Mouse (Mus musculus) liver, adult (tissue): ENCODE data around the gene Gata5.

ENCODE experiments used
- GATA4 ChIP-seq: IDR thresholded peaks from 2 replicates; pipeline ENCODE4 v1.6.1; 2014; ENCODE audit warnings: mild to moderate bottlenecking, low read length; ENCODE audit not compliant: insufficient replicate concordance

Gene Gata5

GRCm38 (mm10) chr2:180334551-180334986, at the start of gene Gata5:
Gene Gata5, minus strand, starts transcription at chr2:180334699.
- TF ChIP-seq GATA4, result no peak

DNA sequence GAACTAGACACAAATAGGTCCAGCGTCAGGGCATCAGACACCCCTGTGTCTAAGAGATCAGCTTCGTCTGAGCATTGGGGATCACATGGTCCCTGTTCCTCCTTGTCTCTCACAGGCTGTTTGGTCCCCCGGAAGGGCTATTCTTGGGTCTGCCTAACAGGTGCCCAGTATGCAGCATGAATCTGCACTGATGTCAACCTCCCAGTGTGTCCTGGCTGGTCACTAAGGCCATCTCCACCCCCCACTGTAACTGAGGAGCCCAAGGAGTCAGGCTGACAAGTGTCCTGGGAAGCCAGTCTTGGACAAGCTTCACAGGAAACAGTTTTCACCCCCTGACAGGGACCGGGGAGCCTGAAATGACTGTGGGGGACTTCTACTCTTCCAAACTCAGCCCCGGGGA, 42.2 kb upstream of the Gata5 start:
- TF ChIP-seq GATA4, result no peak

- no peak for TF ChIP-seq GATA4
These were observed 38.8 kb upstream of the Gata5 start for GRCm38 (mm10) chr2:180373256-180373655.

DNA sequence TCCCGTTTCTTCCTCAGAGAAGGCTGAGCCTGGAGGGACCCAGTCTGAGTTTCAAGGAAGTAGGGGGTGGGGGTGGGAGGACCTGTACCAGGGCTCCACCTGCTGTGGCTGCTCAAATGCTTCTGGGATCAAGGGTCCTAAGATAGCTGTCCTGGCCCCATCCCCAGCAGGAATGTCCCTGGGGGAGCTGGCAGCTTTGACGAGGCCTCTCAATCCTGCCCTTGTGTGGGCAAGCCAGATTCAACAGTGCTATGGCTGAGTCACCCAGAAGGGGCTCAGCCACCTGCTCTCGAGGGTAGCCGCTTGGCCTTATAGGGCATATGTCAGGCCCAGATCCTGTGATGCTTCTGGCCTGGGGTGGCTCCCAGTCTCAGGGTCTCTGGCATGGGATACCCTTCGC, 33.9 kb upstream of the Gata5 start:
- TF ChIP-seq GATA4, result no peak

DNA sequence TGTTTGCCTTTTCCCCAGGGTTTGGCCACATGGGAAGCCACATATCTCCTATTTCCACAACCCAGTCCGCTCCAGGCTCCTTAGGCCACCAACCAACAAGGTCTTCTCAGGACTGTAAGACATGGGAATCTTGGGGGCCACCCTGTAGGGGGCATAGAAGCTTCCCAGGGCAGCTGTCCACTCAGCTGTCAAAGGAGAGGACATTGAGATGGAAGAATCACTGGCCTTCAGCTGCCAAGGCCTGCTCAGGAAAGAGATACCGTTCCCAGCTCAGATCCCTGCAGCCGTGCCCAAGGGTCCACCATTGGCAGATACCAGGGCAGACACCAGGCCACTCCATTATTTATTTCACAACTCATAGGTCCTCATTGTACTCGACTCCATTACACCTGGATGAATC, 32.9 kb upstream of the Gata5 start:
- TF ChIP-seq GATA4, result no peak

GRCm38 (mm10) chr2:180363434-180363720, 28.9 kb upstream of the Gata5 start:
- no peak for TF ChIP-seq GATA4

GRCm38 (mm10) chr2:180362585-180363433, 28.3 kb upstream of the Gata5 start:
- TF ChIP-seq GATA4, result no peak

- no peak for TF ChIP-seq GATA4
These were observed 24.6 kb upstream of the Gata5 start for GRCm38 (mm10) chr2:180359062-180359461.

DNA sequence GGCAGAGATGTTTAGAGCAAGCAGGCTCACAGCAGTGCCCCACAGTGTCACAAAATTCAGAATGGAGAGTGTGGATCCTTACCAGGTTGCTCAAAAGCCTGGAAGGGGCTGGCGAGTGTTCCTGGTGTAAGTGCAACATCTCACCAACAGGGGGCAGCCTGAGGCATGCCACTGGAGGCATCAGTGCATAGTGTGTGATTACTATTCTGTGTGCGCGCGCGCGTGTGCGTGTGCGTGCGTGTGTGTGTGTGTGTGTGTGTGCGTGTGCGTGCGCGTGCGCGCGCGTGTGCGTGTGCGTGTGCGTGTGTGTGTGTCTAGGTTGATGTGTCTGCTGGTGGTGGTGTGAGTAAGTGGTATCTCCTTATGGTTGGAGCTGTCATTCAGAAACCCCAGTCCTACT, 18.8 kb upstream of the Gata5 start:
- TF ChIP-seq GATA4, result no peak

DNA sequence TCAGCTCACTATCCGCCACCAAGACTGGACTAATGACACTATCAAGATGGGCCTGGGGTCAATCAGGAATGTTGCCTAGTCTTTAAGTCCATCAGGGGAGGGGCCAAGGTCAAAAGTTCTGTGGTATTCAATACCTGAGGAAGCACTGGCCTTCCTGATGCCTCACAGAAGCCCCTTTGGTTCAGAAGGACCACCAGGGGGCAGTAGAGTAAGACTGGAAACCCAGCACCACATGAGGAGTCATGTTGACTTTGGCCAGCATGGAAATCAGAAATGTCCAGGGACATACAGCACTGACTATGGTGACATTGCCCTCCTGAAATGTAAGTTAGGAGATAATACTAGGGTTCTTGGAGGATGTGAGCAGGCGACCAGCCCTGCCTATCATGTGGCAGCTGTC, 16.2 kb upstream of the Gata5 start:
- no peak for TF ChIP-seq GATA4

- TF ChIP-seq GATA4, result no peak
These were observed 12.5 kb upstream of the Gata5 start for GRCm38 (mm10) chr2:180346820-180347497.

DNA sequence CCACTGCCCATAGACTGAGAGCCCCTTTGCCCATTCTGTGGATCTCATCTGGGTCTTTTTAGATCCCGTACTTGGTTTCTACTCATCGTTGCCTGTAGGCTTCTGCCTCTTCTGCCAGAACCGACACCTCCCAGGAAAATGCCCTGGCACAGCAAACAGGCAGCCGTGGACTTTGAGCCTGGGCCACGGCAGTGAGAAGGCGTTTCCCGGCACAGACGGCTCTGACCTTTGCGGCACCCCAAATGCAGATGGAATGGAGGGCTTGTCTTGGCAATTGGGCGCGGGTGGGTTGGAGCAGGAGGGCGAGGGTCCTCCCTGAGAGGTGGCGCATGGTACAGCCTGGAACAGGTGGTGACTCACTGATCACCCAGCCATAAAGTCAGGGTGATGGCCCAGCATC, 8.6 kb upstream of the Gata5 start:
- no peak for TF ChIP-seq GATA4

DNA sequence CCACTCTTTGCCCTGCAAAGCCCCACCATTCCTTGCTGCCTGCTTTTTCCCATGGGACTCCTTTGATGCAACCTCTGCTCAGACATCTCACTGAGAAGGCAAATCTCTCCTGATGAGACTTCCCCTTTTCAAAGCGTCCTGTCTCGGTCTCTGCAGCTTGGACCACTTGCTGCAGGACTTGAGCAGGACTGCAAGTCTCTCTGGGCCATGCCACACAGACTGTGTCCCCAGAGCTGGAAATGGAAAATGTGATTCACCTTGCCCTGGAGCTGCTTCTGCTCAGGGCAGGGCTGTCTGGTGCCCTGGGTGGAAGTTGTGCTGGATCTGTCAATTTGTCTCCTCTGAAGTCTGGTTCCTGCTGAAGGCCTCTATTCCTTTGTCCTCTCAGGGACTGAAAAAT, 7.7 kb upstream of the Gata5 start:
- TF ChIP-seq GATA4, result no peak

- no peak for TF ChIP-seq GATA4
These were observed 6.7 kb upstream of the Gata5 start for GRCm38 (mm10) chr2:180341229-180341628.

- TF ChIP-seq GATA4, result no peak
These were observed 5.4 kb upstream of the Gata5 start for GRCm38 (mm10) chr2:180339886-180340285.

GRCm38 (mm10) chr2:180333778-180334550, 535 bp downstream of the Gata5 start:
- no peak for TF ChIP-seq GATA4
